9 mouse cellular contexts compared by ENCODE assay signal in the genomic region with DNA sequence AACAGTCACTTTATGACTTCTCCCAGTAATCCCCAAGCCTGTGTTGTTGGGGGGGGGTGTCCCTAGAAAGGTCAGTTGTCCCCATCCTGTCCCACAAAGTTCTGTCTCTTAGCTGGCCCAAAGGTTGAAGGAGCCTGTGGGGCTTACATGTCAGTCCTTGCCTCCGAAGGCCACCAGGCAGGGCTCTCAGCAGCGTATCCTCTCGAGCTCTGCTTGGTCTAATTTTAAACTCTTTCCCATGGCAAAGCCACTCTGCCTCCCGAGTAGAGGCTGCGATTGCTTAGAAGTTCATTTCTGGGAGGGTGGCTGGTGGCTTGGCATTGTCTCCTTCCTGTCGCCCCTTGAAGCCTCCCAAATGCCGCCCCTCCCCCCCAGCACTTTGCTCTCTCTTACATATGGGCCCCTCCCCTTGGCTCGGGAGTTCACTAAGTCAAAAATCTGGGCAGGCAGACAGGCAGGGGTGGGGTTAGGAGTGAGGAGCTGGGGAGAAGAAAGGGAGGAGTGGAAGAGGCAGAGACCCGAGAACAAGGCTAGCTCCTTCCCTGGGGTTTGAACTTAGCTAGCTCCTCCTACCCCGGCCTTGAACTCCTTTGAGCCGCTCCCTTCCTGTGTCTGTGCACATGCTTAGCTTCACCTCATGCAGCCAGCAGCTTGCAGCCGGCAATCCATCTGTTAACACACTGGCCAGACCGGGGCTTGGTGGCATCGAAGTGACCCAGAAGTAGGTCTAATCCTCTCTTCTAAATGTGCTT.
DNase-seq lines count a peak whose midpoint lies in the region; ATAC-seq and TF ChIP-seq lines count a peak whose summit lies in the region.
"Had no signal": no experiment of that assay in that cellular context is flagged by ENCODE, and none has a peak within 500 bp of the region (broad histone marks: within the 10 kb centered on the region; RNA-seq: fewer than 3 reads in every experiment).

No protein-coding gene starts in this region.

- H3K79me2 ChIP-seq in myocyte (ENCODE audit: control insufficient read depth, insufficient read depth): no peaks in the 10 kb centered on the region

- no peak overlapping the region for H3K9ac ChIP-seq in forebrain, postnatal 0 days
- no peak overlapping the region for H3K9ac ChIP-seq in hindbrain, embryonic 11.5 days (ENCODE audit: low read depth, low read length)
- H3K9ac ChIP-seq in limb, embryonic 14.5 days (ENCODE audit: low read depth, low read length, severe bottlenecking): peak overlapping the region; percentile 25; the same call in 1 of the 2 replicates

- TF ChIP-seq CTCF in forebrain, postnatal 0 days (IDR thresholded peaks at IDR 0.05; ENCODE audit: low read depth): no peak

- H3K36me3 ChIP-seq in forebrain, postnatal 0 days (ENCODE audit: insufficient read depth): no peaks in the 10 kb centered on the region
- no peaks in the 10 kb centered on the region for H3K36me3 ChIP-seq in hindbrain, embryonic 11.5 days (ENCODE audit: control insufficient read depth, insufficient read depth, low read length)
- no peaks in the 10 kb centered on the region for H3K36me3 ChIP-seq in limb, embryonic 14.5 days (ENCODE audit: control insufficient read depth, insufficient read depth, low read length)
- H3K36me3 ChIP-seq in myocyte (ENCODE audit: control insufficient read depth, insufficient read depth): no peaks in the 10 kb centered on the region

- H3K9me3 ChIP-seq in forebrain, postnatal 0 days (ENCODE audit: low read length): no peaks in the 10 kb centered on the region
- H3K9me3 ChIP-seq in hindbrain, embryonic 11.5 days (ENCODE audit: control insufficient read depth, low read length): no peaks in the 10 kb centered on the region
- H3K9me3 ChIP-seq in limb, embryonic 14.5 days (ENCODE audit: control insufficient read depth, low read length): no peaks in the 10 kb centered on the region

- DNase-seq in ovary, adult 18-20 months (ENCODE audit: low spot score): peak; percentile 54
- DNase-seq in ovary, postnatal 10 days (ENCODE audit: low spot score): no peak
- no peak for DNase-seq in forebrain, postnatal 0 days
- peak; percentile 62 for DNase-seq in hindbrain, embryonic 11.5 days (ENCODE audit: low spot score)
- peak; percentile 74 for DNase-seq in limb, embryonic 14.5 days (ENCODE audit: low spot score)
- DNase-seq in thymus, postnatal 4 days: peak; percentile 52

- ATAC-seq in forebrain, postnatal 0 days: peak; percentile 25; the same call in 1 of the 2 replicates
- ATAC-seq in hindbrain, embryonic 11.5 days (ENCODE audit: low FRiP score): peak; percentile 30; the same call in 1 of the 2 replicates
- peak; percentile 71 for ATAC-seq in limb, embryonic 14.5 days (ENCODE audit: low FRiP score, low read depth)
- no peak for ATAC-seq in erythroblast, adult 5-6 weeks (replicated peaks; ENCODE audit: low FRiP score, poor library complexity, severe bottlenecking)

- no peaks in the 10 kb centered on the region for H3K27me3 ChIP-seq in forebrain, postnatal 0 days (ENCODE audit: insufficient read depth, low read length)
- no peaks in the 10 kb centered on the region for H3K27me3 ChIP-seq in hindbrain, embryonic 11.5 days (ENCODE audit: control insufficient read depth, insufficient read depth, low read length)
- no peaks in the 10 kb centered on the region for H3K27me3 ChIP-seq in limb, embryonic 14.5 days (ENCODE audit: control insufficient read depth, insufficient read depth, low read length)
- no peaks in the 10 kb centered on the region for H3K27me3 ChIP-seq in myocyte (ENCODE audit: control insufficient read depth, insufficient read depth, insufficient read length)
- H3K27me3 ChIP-seq: CH12.LX had no signal

- peaks cover 24% of the 10 kb centered on the region for H3K4me1 ChIP-seq in forebrain, postnatal 0 days (ENCODE audit: insufficient read depth)
- H3K4me1 ChIP-seq in hindbrain, embryonic 11.5 days (replicated peaks; ENCODE audit: control insufficient read depth, insufficient read depth, low read length): peaks cover 17% of the 10 kb centered on the region; the same call in 1 of the 2 replicates
- peaks cover 66% of the 10 kb centered on the region for H3K4me1 ChIP-seq in limb, embryonic 14.5 days (ENCODE audit: control insufficient read depth, insufficient read depth, low read length)

- no peak overlapping the region for H3ac ChIP-seq in myocyte (ENCODE audit: control insufficient read depth, insufficient read length)

- no peak overlapping the region; the same call in 1 of the 2 replicates for H3K4me2 ChIP-seq in forebrain, postnatal 0 days (ENCODE audit: low read depth)
- H3K4me2 ChIP-seq in hindbrain, embryonic 11.5 days (replicated peaks; ENCODE audit: low read depth, low read length): no peak overlapping the region
- peak overlapping the region; percentile 33 for H3K4me2 ChIP-seq in limb, embryonic 14.5 days (replicated peaks; ENCODE audit: low read depth, low read length, severe bottlenecking)
- peak overlapping the region; percentile 48 for H3K4me2 ChIP-seq in myocyte (ENCODE audit: low read depth)

- WGBS in forebrain, postnatal 0 days: 30% methylated on average over 14 of the region's 14 CpGs
- 13% methylated on average over 14 of the region's 14 CpGs for WGBS in hindbrain, embryonic 11.5 days
- 10% methylated on average over 14 of the region's 14 CpGs for WGBS in limb, embryonic 14.5 days

- no peak overlapping the region for H3K27ac ChIP-seq in forebrain, postnatal 0 days (ENCODE audit: low read depth, low read length)
- no peak overlapping the region; the same call in 1 of the 2 replicates for H3K27ac ChIP-seq in hindbrain, embryonic 11.5 days (ENCODE audit: low read depth, low read length)
- peak overlapping the region; percentile 50 for H3K27ac ChIP-seq in limb, embryonic 14.5 days (replicated peaks; ENCODE audit: low read depth, low read length)

- H3K4me3 ChIP-seq in forebrain, postnatal 0 days (ENCODE audit: low read depth, low read length): no peak overlapping the region
- H3K4me3 ChIP-seq in hindbrain, embryonic 11.5 days (ENCODE audit: low read depth, low read length): no peak overlapping the region
- H3K4me3 ChIP-seq in limb, embryonic 14.5 days (replicated peaks; ENCODE audit: low read length): no peak overlapping the region
- no peak overlapping the region for H3K4me3 ChIP-seq in myocyte

- TF ChIP-seq POLR2A in limb, embryonic 14.5 days (IDR thresholded peaks at IDR 0.05; ENCODE audit: borderline replicate concordance, extremely low read depth, insufficient read depth, insufficient read length): no peak
- no peak for TF ChIP-seq POLR2A in myocyte (IDR thresholded peaks at IDR 0.05; ENCODE audit: insufficient read length, low read depth)

TF ChIP-seq in myocyte, 11 proteins besides CTCF, POLR2A, EP300 and RAD21:
- TF ChIP-seq E2F4 (IDR thresholded peaks at IDR 0.05; ENCODE audit: insufficient read depth) (no peak), CEBPB (IDR thresholded peaks at IDR 0.05; ENCODE audit: insufficient read depth, poor library complexity, severe bottlenecking) (no peak), USF1 (IDR thresholded peaks at IDR 0.05; ENCODE audit: low read depth) (no peak), REST (IDR thresholded peaks at IDR 0.05; ENCODE audit: insufficient read depth, insufficient read length) (no peak), SRF (IDR thresholded peaks at IDR 0.05; ENCODE audit: control insufficient read depth, insufficient read length, low read depth) (no peak)

Comparison
In these comparisons a context has a peak if more than half of its experiments do, and no peak if none do; other contexts are left out.
1. DNase-seq: peak in ovary, adult 18-20 months (single experiment), hindbrain, embryonic 11.5 days (single experiment), limb, embryonic 14.5 days (single experiment) and thymus, postnatal 4 days (single experiment); none in ovary, postnatal 10 days (single experiment) and forebrain, postnatal 0 days (single experiment).
2. H3K4me2 ChIP-seq: peak in limb, embryonic 14.5 days (single experiment) and myocyte (single experiment); none in forebrain, postnatal 0 days (single experiment) and hindbrain, embryonic 11.5 days (single experiment).